Mouse (Mus musculus) heart, embryonic 10.5 days (tissue): ENCODE measurements around the gene Lpar5. TPM values are rescaled to one million over a fixed set of nuclear protein-coding genes. Genes with fewer than 3 reads are reported as not detected.

Source experiments
- DNase-seq: peaks from one replicate; pipeline ENCODE4 v3.0.0-alpha.2; 2017; ENCODE audit warnings: low spot score
- H3K27ac ChIP-seq: fragments of 300-500 bp; sonication (generic); 2 replicates; pipeline ENCODE4 v1.5.1; 2016; ENCODE audit warnings: mild to moderate bottlenecking
- H3K27me3 ChIP-seq: fragments of 300-500 bp; sonication (generic); 2 replicates; pipeline ENCODE4 v1.6.1; 2016; ENCODE audit warnings: mild to moderate bottlenecking; ENCODE audit not compliant: poor library complexity, insufficient read depth, severe bottlenecking
- H3K36me3 ChIP-seq: fragments of 300-500 bp; sonication (generic); 2 replicates; pipeline ENCODE4 v1.6.1; 2016; ENCODE audit warnings: mild to moderate bottlenecking, moderate library complexity
- H3K4me1 ChIP-seq: fragments of 300-500 bp; sonication (generic); 2 replicates; pipeline ENCODE4 v1.6.1; 2016; ENCODE audit warnings: mild to moderate bottlenecking
- H3K4me3 ChIP-seq: fragments of 300-500 bp; sonication (generic); 2 replicates; pipeline ENCODE4 v1.5.1; 2016; ENCODE audit warnings: mild to moderate bottlenecking, moderate library complexity
- H3K9me3 ChIP-seq: fragments of 300-500 bp; sonication (generic); 2 replicates; pipeline ENCODE4 v1.6.1; 2016; ENCODE audit warnings: mild to moderate bottlenecking, moderate library complexity
- WGBS: fragments of 180-500 bp; shearing (Covaris S2); methylation state at CpG from one replicate; pipeline ENCODE4 v1.1.7; 2016; 5-methylcytosine and 5-hydroxymethylcytosine counted together
- polyA plus RNA-seq: library from polyadenylated mRNA; unstranded; fragments of >200 nt; fragmentation: Nextera tagmentation; extraction: Ambion mirVana; gene quantifications from 2 replicates; pipeline ENCODE4 v1.2.1, GENCODE M21; 2016

Gene Lpar5
- polyA plus RNA-seq, 1 experiment from 2014 or later = 0.38 TPM

DNA sequence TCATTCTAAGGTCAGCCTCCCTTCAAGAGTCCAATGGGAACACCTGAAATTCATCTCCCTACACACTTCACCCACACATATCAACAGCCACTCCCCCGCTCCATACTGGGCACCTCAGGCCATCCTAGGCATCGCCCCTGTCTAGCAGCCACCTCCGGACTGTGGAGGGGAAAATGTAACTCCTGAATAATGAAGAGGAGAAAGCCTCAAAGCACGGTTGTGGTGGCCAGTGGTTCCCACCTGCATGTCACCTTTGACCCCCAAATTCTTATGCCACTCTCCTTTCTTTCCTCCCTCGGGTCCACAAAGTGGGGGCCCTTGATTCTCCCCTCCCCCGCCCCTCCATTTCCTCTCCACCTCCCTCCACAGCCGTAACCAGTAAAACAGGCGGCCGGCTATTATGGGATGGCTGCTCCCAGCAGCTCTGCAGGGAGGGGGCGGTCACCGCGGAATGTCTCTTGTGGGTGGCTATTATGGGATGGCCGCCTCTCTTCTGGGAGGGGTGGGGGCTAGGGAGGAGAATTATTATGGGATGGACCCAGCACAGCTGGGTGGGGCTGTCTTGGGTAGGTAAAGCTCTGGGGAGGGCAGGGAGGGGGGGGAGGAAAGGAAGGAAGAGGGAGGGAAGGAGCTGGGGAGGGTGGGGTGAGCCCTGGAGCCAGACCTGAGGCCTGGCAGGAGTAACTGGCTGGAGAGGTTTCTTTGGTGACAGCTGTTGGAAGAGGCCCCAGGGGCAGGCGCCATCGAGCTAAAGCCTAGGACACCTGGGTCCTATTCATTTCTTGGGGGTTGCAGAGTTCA is 22.0 kb downstream of the Lpar5 start:
- Histone ChIP-seq H3K27ac (peak overlapping the region; percentile 90), H3K9me3 (no peaks in the 10 kb centered on the region), H3K36me3 (no peaks in the 10 kb centered on the region), H3K4me1 (peaks cover 26% of the 10 kb centered on the region), H3K27me3 (no peaks in the 10 kb centered on the region), H3K4me3 (peak overlapping the region; percentile 48)
- WGBS = 4% methylated on average over 15 of the region's 15 CpGs
- DNase-seq = peak; percentile 92

DNA sequence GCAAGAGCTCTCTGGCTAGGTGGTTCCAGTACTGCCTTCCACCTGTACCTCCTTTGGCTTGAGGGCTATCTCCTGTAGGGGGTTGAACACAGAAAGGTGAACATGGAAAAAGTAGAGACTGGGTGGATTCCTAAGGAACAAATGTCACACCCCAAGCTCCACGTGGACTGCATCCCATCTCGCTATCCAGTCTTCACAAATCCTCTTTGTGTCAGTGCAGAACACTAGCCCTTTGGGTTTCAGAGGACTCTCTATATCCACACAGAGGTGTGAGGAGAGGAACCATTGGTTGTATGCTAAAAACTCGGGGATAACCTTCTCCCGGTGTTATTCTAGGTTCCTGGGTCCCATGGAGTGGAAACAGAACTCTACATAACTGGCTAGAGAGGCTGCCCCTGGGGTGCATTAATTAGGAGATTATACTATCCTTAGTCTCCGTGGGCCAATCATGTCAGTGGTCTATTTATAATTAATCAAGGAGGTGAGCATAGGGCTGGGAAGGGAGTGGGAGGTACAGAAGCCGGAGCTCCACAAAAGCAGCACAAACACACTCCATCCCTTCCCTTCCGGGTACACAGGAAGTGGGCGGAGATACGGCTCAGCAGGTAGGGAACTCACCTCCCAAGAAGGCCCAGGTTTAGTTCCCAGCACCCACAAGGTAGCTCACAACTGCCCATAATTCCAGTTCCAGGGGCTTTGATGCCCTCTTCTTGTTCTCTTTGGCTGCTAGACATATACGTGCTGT is 22.8 kb downstream of the Lpar5 start:
- Histone ChIP-seq H3K4me1 (peaks cover 34% of the 10 kb centered on the region), H3K9me3 (no peaks in the 10 kb centered on the region), H3K36me3 (no peaks in the 10 kb centered on the region), H3K27me3 (no peaks in the 10 kb centered on the region), H3K4me3 (peak overlapping the region; percentile 48), H3K27ac (peak overlapping the region; percentile 90)
- no peak for DNase-seq
- 57% methylated on average over 10 of the region's 10 CpGs for WGBS

DNA sequence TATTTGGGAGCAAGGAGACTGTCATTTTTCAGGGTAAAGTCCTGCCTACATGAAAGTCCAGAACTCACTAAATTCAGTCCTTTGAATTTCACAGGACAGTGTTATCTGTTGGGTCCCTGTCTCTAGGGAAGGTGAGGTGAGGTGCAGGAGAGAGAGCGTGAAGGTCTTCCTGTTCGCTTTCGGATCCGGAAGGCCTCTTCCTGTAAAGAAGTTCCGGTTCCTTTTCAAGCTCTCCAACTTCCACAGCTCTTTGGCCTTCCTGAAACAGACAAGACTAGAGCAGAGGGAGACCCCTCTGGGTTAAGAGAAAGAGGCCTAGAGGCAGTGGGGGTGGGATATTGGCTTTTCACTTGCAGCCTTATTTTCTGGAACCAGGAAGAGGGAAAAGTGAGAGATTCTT is 24.7 kb downstream of the Lpar5 start:
- H3K4me1 ChIP-seq = peaks cover 41% of the 10 kb centered on the region
- no peaks in the 10 kb centered on the region for H3K36me3 ChIP-seq
- no peak overlapping the region for H3K4me3 ChIP-seq
- H3K27me3 ChIP-seq = no peaks in the 10 kb centered on the region
- no peaks in the 10 kb centered on the region for H3K9me3 ChIP-seq
- 85% methylated on average over 5 of the region's 5 CpGs for WGBS
- no peak for DNase-seq
- H3K27ac ChIP-seq = peak overlapping the region; percentile 42; the same call in 1 of the 2 replicates

DNA sequence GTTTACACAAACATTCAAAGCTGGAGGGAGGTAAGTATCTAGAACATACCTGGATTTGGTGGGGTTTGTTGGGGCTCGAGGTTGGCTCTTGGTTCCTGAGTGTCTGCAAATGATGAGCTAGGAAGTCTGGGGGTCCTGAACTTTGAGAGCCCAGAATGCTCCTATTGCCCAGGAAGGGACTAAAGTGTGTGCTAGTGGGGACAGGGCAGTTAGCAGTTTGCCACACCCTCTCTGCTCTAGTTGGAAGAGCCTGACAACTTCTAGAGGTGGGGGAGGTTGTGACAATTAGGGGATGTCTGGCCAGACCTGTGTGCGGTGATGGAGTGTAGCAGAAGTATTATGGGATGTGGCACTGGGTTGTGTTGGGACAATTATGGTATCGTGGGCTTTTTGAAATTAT is 27.1 kb downstream of the Lpar5 start:
- Histone ChIP-seq H3K36me3 (peaks cover 19% of the 10 kb centered on the region), H3K4me1 (peaks cover 50% of the 10 kb centered on the region), H3K27ac (peak overlapping the region; percentile 98; the same call in 1 of the 2 replicates), H3K27me3 (no peaks in the 10 kb centered on the region), H3K4me3 (no peak overlapping the region), H3K9me3 (no peaks in the 10 kb centered on the region)
- no peak for DNase-seq
- 66% methylated on average over 3 of the region's 3 CpGs for WGBS

DNA sequence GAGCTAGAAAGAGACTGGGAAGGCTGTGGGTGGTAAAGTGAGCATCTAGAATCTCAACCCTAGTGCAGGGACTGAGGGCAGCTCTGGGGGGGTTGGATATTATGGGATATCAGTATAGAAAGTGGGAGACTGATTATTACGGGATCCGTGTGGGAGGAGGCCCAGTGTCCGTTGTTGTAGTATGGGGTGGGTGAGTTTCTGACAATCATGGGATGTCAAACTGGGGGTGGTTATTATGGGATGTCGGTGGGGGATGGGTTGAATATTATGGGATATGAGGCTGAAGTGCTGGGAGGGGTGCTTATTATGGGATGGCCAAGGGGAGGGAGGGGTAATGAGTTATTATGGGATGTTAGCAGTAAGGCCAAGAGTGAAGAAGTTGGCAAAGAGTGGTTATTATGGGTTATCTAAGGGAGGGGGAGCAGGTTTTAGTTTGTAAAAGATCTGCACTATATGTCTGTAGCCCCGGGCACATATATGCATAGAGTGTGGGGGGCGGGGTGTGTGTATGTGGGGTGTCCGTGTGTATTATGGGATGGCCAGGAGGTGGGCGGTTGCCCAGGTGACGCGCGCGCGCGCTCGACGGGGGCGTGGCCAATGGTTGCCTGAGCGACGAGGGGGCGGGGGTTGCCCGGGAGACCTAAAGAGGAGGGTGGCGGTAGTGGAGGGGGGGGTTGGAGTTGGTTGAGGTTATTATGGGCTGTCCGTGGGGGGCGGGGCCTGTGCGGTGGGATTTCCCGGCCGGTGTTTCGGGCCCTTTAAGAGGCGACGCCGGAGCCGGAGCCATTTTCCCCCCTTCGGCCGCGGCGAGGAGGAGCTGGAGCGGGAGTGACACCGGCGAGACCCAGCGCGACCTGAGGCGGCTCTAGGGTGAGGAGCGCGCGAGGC is 27.9 kb downstream of the Lpar5 start, which contains the start of gene Chd4:
TSS of gene Chd4 (plus strand) at position 591 of the 888 bp plus-strand sequence.
- peak within 1 kb of the TSS; percentile 98 for H3K27ac ChIP-seq
- H3K27me3 ChIP-seq = no peaks in the 10 kb centered on the region
- H3K36me3 ChIP-seq = peaks cover 27% of the 10 kb centered on the region
- 2% methylated on average over 45 of the region's 45 CpGs for WGBS
- peaks cover 50% of the 10 kb centered on the region for H3K4me1 ChIP-seq
- DNase-seq = peak; percentile 96
- H3K9me3 ChIP-seq = no peaks in the 10 kb centered on the region
- H3K4me3 ChIP-seq = peak within 1 kb of the TSS; percentile 98

DNA sequence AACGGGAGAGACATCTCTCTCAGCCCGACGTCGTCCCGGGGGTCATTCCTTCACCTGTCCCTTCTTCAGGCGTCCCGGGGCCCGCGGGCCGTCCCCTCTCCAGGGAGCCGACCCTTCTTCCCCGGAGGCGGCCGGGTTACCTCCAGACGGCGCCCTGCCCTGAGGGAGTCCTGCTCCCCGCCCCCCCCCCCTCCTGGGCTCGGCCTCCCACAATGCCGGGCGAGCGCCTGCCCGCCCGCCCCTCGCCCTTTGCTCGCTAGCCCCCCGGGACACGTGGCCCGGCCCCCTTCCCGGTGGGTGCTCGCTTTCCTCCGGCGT is 28.5 kb downstream of the Lpar5 start:
- peaks cover 54% of the 10 kb centered on the region for H3K4me1 ChIP-seq
- peak overlapping the region; percentile 98 for H3K27ac ChIP-seq
- H3K27me3 ChIP-seq = no peaks in the 10 kb centered on the region
- under 1% methylated on average over 18 of the region's 32 CpGs for WGBS
- peak overlapping the region; percentile 98 for H3K4me3 ChIP-seq
- peaks cover 33% of the 10 kb centered on the region for H3K36me3 ChIP-seq
- no peak for DNase-seq
- no peaks in the 10 kb centered on the region for H3K9me3 ChIP-seq

DNA sequence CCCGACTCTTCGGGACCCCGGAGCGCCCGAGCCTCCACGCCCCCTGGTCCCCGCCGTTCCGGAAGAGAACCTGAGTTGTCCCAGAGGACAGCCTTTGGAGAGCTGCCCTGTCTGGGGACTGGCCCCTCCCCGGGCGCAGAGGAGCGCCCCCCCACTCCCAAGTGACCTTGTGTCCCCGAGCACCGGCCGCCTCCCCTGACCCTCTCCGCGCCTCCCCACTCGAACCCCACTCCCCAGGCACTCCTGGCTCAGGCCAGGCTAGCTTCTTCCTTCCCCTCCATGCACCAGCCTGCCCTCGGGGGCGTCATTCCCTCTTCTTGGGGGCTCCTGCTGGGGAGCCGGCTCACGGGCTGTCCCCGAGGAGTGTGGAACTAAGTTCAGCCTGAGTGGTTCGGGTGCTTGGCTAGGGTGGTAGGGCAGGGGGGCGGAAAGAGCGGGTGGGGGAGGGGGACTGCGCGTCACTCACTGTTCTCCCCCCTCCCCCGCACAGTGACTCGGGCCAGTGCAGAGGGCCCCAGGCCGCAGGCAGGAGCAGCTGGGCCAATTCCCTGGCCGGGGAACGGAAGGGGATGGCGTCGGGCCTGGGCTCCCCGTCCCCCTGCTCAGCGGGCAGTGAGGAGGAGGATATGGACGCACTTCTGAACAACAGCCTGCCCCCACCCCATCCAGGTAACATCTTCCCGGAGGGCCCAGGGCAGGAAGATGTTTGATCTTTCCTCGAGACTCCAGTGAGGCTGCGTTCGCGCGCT is 29.1 kb downstream of the Lpar5 start:
- Histone ChIP-seq H3K4me3 (peak overlapping the region; percentile 98), H3K4me1 (peaks cover 59% of the 10 kb centered on the region), H3K27me3 (no peaks in the 10 kb centered on the region), H3K9me3 (no peaks in the 10 kb centered on the region), H3K27ac (peak overlapping the region; percentile 98), H3K36me3 (peaks cover 38% of the 10 kb centered on the region)
- under 1% methylated on average over 42 of the region's 44 CpGs for WGBS
- no peak for DNase-seq

DNA sequence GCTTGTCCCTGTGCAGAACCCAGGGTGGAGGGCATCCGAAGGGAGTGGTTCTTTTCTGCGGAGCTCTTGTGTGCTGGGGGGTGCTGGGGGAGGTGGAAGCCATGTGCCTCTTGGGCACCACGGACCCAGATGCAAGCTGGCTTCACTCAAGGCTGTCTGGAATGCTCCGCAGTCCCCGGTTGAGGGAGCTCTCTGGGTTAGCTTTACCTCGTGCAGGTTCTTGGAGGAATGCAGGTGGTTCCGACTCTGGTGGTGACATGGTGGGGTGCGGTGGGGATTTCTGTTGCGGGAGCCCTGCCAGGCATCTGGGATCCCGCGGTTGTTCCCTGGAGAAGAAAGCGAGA is 29.6 kb downstream of the Lpar5 start:
- WGBS = 3% methylated on average over 12 of the region's 12 CpGs
- Histone ChIP-seq H3K9me3 (no peaks in the 10 kb centered on the region), H3K4me1 (peaks cover 60% of the 10 kb centered on the region), H3K4me3 (peak overlapping the region; percentile 98), H3K27me3 (no peaks in the 10 kb centered on the region), H3K36me3 (peaks cover 44% of the 10 kb centered on the region), H3K27ac (peak overlapping the region; percentile 98)
- no peak for DNase-seq

DNA sequence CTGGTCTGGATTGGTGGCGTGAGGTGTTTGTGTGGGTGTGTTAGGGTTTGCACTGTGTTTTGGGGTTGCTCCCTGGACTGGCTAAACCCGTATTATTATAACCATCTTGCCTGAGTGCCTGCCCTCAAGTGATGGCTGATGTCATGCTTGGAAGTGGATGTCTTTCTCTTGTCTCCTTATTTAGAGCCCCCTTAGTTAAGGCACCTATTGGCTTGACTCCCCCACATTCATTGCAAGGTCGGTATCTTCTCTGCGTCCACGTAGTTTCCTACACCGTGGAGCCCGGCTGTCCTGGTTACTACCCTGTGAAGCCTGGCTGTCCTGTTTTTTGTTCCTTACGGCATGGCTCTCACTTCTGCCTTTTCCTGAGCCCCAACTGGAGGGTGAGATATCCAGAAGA is 30.2 kb downstream of the Lpar5 start:
- WGBS = 51% methylated on average over 8 of the region's 8 CpGs
- Histone ChIP-seq H3K4me1 (peaks cover 60% of the 10 kb centered on the region), H3K27me3 (no peaks in the 10 kb centered on the region), H3K4me3 (peak overlapping the region; percentile 98), H3K9me3 (no peaks in the 10 kb centered on the region), H3K36me3 (peaks cover 50% of the 10 kb centered on the region), H3K27ac (peak overlapping the region; percentile 98; the same call in 1 of the 2 replicates)
- DNase-seq = no peak

DNA sequence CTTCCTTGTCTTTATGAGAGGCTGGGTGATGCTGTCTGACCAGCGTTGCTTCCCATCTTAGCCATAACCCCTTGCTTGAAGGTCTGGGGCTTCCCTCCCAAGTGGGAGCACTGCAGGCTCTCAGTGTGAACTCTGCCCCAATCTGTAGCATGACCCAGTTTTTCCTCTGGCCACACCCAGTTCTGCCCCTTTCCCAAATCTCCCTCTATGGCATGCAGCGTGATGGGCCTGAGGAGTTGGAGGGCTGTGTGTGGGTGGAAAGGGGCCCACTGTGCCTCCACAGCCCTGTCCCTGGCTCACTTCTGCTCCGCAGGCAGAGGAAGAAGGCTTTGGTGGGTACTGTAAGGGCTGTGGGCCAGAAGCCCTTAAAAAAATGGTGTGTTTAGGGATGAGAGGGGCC is 30.8 kb downstream of the Lpar5 start:
- peaks cover 54% of the 10 kb centered on the region for H3K36me3 ChIP-seq
- H3K27ac ChIP-seq = peak overlapping the region; percentile 98
- WGBS = 72% methylated on average over 3 of the region's 3 CpGs
- H3K4me3 ChIP-seq = peak overlapping the region; percentile 98
- H3K4me1 ChIP-seq = peaks cover 60% of the 10 kb centered on the region
- no peaks in the 10 kb centered on the region for H3K9me3 ChIP-seq
- H3K27me3 ChIP-seq = no peaks in the 10 kb centered on the region
- no peak for DNase-seq

DNA sequence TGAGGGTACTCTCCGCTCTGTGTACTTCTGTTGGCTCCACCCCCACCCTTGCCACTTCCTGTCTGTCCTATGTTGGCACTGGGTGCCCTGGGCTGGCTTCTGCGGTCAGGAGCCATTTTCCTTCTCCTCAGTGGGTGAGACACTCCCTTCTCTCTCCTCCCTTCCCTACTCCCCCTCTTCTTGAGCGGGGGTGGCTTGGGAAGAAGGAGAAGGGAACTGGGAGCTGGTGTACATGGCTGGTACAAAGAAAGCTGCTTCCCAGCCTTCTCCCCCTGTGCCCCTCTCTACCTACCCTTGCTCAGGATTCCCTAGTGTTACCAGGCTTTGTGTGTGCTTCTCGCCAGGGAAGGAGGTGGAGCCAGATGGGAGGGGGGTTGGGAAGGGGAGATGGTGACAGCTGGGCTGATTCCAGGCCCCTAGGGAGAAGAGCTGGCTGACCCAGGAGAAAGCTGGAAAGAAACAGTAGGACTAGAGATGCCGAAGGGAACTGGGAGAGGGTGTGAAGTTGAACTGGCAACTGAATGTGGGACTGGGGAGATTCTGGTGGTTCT is 31.8 kb downstream of the Lpar5 start:
- H3K4me1 ChIP-seq = peaks cover 60% of the 10 kb centered on the region
- peak; percentile 75 for DNase-seq
- H3K36me3 ChIP-seq = peaks cover 64% of the 10 kb centered on the region
- no peaks in the 10 kb centered on the region for H3K9me3 ChIP-seq
- H3K4me3 ChIP-seq = peak overlapping the region; percentile 98
- H3K27me3 ChIP-seq = no peaks in the 10 kb centered on the region
- H3K27ac ChIP-seq = peak overlapping the region; percentile 82
- 35% methylated on average over 5 of the region's 5 CpGs for WGBS

DNA sequence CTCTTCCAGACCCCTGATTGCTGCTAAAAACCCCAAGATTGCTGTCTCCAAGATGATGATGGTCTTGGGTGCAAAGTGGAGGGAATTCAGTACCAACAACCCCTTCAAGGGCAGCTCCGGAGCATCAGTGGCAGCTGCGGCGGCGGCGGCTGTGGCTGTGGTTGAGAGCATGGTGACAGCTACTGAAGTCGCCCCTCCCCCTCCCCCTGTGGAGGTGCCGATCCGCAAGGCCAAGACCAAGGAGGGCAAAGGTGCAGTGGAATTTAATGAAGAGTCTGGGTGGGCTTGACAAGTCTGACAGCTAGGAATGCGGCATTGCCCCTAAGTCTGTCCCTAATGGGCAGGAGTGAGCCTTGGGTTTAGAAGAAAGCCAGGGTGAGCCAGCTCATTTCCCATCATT is 33.7 kb downstream of the Lpar5 start:
- Histone ChIP-seq H3K27ac (no peak overlapping the region), H3K4me1 (peaks cover 46% of the 10 kb centered on the region), H3K9me3 (no peaks in the 10 kb centered on the region), H3K36me3 (peaks cover 83% of the 10 kb centered on the region), H3K27me3 (no peaks in the 10 kb centered on the region), H3K4me3 (no peak overlapping the region)
- no peak for DNase-seq
- 66% methylated on average over 9 of the region's 9 CpGs for WGBS
